Mouse (Mus musculus): ENCODE results near the gene Fbn1.

Fbn1 gene

GRCm38 (mm10) chr2:125340381-125340780, 167.4 kb downstream of the Fbn1 start:
- DNase-seq (ENCODE audit: low read depth in 2 of 2, low spot score in 2 of 2): no peak

- no peak for DNase-seq (ENCODE audit: low read depth in 2 of 2, low spot score in 2 of 2)
Measured at GRCm38 (mm10) chr2:125337239-125337638, 170.6 kb downstream of the Fbn1 start.

DNA sequence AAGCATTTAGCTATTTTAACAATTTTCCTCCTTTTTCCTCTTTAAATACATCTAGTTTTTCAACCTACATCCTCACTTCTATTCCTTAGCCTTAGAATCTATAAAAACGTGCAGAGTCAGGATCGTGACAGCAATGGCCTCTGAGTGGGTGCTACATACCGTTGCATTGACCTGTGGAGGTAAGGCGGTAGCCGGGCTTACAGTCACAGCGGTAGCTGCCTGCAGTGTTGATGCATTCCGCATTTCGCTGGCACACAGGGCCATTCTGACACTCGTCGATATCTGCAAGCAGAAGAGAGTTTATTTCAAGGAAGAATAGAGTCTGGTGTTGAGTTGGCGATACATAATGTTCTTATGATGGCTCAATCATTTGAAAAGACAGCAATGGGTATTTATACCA, 172.6 kb downstream of the Fbn1 start:
- no peak for DNase-seq (ENCODE audit: low read depth in 2 of 2, low spot score in 2 of 2)

DNA sequence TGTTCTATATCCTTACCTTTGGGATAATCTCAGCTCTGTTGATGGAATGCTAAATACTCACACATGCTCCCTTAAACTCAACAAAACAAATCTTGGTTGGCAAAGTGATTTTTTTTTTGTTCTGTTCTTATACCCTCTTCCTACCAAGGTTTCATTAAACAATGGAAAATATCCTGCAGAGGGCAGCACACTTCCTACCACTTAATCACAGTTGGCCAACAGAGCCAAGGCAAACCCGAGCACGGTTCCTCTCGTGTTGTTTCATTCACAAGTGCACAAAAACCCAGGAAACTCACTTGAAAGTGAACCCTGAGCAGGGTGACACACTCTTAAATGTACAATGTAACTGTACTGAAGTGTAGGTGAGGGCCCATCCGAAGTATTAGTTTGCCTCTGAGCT, 173.6 kb downstream of the Fbn1 start:
- no peak for DNase-seq (ENCODE audit: low read depth in 2 of 2, low spot score in 2 of 2)

GRCm38 (mm10) chr2:125331581-125331980, 176.2 kb downstream of the Fbn1 start:
- no peak for DNase-seq (ENCODE audit: low read depth in 2 of 2, low spot score in 2 of 2)

DNA sequence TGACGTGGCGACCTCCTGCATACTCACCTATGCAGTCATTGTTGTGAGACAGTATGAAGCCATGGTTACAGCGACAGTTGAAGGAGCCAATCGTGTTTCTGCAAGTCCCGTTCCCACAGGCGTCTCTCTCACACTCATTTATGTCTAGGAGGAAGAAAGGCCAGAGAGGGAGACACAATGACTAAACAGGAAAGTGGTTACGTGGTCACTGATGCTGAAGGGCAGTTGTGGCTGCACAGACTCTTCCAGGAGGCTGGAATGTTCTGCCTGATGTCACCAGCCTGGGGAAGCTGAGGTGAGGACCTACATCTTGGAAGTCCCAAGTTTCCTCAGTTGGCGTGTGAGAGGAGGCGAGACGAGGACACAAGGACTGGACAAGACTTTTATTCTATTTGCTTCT, 177.3 kb downstream of the Fbn1 start:
- DNase-seq (ENCODE audit: low read depth in 2 of 2, low spot score in 2 of 2): no peak

- DNase-seq (ENCODE audit: low read depth in 2 of 2, low spot score in 2 of 2): no peak
Measured at GRCm38 (mm10) chr2:125325125-125325855, 182.5 kb downstream of the Fbn1 start.

GRCm38 (mm10) chr2:125324455-125324854, 183.3 kb downstream of the Fbn1 start:
- DNase-seq (ENCODE audit: low read depth in 2 of 2, low spot score in 2 of 2): no peak

- no peak for DNase-seq (ENCODE audit: low read depth in 2 of 2, low spot score in 2 of 2)
Measured at GRCm38 (mm10) chr2:125323347-125323746, 184.4 kb downstream of the Fbn1 start.

DNA sequence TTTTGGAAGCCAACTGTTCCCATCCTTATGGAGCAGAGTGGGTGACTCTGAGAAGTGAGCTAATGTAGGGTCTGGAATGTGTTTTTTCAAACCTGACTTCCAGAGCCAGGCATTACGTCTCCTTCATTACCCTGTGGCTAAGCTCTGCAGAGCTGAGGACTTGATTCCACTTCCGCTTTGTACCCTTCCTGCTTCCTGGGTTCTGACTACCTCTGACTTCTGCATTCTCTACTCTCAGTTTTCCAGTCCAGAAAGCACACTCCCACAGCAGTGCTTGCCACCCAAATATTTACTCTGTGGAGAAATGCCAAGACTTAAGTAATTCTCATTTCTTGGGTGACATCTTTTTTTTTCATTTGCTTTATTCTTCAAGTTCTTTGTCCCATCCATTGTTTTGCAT, 185.2 kb downstream of the Fbn1 start:
- DNase-seq (ENCODE audit: low read depth in 2 of 2, low spot score in 2 of 2): no peak

DNA sequence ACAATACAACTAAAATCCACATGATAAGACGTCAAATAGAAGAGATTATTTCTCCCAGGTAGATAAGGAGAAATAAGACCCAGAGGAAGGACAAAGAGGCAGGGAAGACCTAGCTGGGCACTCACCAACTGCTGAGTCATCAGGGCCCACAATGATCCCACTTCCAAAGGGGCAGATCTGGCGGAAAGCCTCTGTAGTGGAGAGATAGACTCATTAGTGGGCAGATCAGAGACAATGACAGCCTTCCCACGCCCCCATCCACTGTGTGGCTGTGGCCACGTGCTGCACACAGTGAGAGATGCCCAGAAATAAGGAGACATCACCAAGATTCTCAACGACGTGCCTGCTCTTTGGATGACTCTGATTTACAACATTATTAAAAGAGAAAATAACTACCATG, 186.7 kb downstream of the Fbn1 start:
- no peak for DNase-seq (ENCODE audit: low read depth in 2 of 2, low spot score in 2 of 2)

GRCm38 (mm10) chr2:125319651-125320050, 188.1 kb downstream of the Fbn1 start:
- DNase-seq (ENCODE audit: low read depth in 2 of 2, low spot score in 2 of 2): no peak

- DNase-seq (ENCODE audit: low read depth in 2 of 2, low spot score in 2 of 2): no peak
Measured at GRCm38 (mm10) chr2:125318371-125319061, 189.3 kb downstream of the Fbn1 start.

DNA sequence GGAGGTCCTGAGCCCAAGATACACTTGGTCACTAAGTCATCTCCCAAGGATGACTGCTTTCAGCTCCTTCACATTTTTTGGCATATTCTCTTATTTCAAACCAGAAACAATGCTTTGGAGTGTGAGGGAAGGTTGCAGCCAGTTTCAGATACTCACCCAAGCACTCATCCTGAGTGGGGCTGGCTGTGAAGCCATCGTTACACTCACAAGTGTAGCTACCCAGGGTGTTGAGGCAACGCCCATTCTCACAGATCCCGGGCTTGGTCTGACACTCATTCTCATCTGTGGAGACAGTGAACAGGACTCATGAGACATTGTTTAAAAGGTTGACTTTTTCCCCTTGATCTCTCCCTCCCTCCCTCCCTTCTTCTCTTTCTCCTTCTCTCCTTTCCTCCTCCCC, 192.6 kb downstream of the Fbn1 start:
- DNase-seq (ENCODE audit: low read depth in 2 of 2, low spot score in 2 of 2): no peak

- no peak for DNase-seq (ENCODE audit: low read depth in 2 of 2, low spot score in 2 of 2)
Measured at GRCm38 (mm10) chr2:125314169-125314925, 193.4 kb downstream of the Fbn1 start.

DNA sequence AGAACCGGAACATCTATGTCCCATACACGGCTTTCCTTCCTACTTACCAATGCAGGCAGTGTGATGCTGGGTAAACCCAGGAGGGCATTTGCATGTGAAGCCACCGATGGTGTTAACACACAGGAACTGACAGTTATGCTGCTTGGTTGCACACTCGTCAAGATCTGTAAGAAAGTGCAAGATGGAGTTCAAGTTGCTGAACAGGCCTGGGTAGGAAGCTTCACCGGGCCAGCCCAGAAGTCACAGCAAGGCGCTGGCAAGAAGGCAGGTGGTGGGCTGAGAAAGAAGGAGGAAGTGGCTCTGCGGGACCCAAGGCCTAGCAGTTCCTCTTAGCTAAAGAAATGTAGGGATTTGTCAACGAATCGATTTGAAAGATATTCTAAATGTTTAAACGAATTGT, 198.1 kb downstream of the Fbn1 start:
- no peak for DNase-seq (ENCODE audit: low read depth in 2 of 2, low spot score in 2 of 2)

GRCm38 (mm10) chr2:125305671-125306070, 202.1 kb downstream of the Fbn1 start:
- DNase-seq (ENCODE audit: low read depth in 2 of 2, low spot score in 2 of 2): no peak

GRCm38 (mm10) chr2:125304746-125305145, 203.0 kb downstream of the Fbn1 start:
- DNase-seq (ENCODE audit: low read depth in 2 of 2, low spot score in 2 of 2): no peak

DNA sequence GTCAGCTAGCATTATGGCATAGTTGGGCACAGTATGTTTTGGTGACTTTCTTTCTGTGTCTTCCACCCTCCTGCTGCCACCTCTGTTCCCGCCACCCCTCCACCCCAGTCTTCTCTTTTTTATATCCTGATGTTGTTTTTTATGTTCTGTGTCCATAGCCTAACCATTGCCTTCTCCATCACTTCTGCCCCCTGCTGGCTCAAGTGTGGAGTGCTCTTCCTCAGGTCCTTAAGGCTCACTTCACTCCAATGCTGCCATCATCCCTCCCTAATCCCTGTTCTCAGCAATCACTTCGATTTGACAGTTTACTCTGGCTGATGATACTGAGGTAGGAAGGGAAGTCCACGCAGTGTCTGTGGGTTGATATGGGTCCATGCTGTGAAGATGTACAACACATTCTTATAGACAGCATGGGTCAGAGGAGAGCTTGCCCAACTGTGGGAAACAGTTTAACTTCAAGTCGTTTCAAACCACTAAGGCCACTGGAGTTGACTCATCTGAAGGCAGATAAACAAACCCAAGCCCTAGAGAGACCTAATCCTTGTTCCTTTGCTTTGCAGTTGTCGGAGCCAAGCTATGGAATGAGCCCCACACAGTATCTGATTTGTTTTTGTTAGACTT, 203.9 kb downstream of the Fbn1 start:
- DNase-seq (ENCODE audit: low read depth in 2 of 2, low spot score in 2 of 2): no peak

DNA sequence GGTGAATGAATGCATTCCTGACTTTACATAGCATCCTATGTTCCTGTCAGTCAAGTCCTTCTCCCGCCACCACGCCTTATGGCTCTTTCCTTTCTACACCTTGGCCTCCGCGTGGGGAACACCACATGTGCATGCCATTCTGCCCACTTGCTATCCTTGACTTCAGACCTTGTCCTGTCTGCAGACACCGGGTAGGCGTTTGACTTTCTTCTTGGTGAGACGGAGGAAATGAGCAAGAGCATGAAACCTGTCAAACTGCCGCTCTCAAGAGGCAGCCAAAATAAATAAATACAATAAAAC, 205.2 kb downstream of the Fbn1 start:
- no peak for DNase-seq (ENCODE audit: low read depth in 2 of 2, low spot score in 2 of 2)

GRCm38 (mm10) chr2:125301877-125302624, 205.7 kb downstream of the Fbn1 start:
- DNase-seq (ENCODE audit: low read depth in 2 of 2, low spot score in 2 of 2): no peak

Data from CD8-positive naive resting alpha-beta T cell, adult 2 months (primary cell).